Comparison of ENCODE assay signal across 19 mouse cellular contexts in genomic region chr4:151415376-151415775, GRCm38 (mm10).
"Had no signal": no experiment of that assay in that cellular context is flagged by ENCODE, and none has a peak within 500 bp of the region (broad histone marks: within the 10 kb centered on the region; RNA-seq: fewer than 3 reads in every experiment).

No protein-coding gene starts in this region.

- H3K27ac ChIP-seq: limb, embryonic 10.5 days; limb, embryonic 13.5 days; lung, embryonic 15.5 days; midbrain, embryonic 10.5 days; neural tube, embryonic 12.5 days; neural tube, embryonic 15.5 days; stomach, embryonic 15.5 days had no signal

- H3K9me3 ChIP-seq: limb, embryonic 10.5 days; limb, embryonic 13.5 days; lung, embryonic 15.5 days; midbrain, embryonic 10.5 days; neural tube, embryonic 12.5 days; neural tube, embryonic 15.5 days; stomach, embryonic 15.5 days had no signal

- H3K27me3 ChIP-seq: lung, embryonic 15.5 days; megakaryocyte, embryonic 14.5 days; neural tube, embryonic 12.5 days; neural tube, embryonic 15.5 days; stomach, embryonic 15.5 days had no signal

- H3K4me3 ChIP-seq: limb, embryonic 10.5 days; limb, embryonic 13.5 days; lung, embryonic 15.5 days; megakaryocyte, embryonic 14.5 days; midbrain, embryonic 10.5 days; neural tube, embryonic 12.5 days; neural tube, embryonic 15.5 days; stomach, embryonic 15.5 days had no signal

- H3K4me2 ChIP-seq: limb, embryonic 13.5 days; lung, embryonic 15.5 days; neural tube, embryonic 12.5 days; neural tube, embryonic 15.5 days; stomach, embryonic 15.5 days had no signal

- H3K36me3 ChIP-seq: limb, embryonic 10.5 days; limb, embryonic 13.5 days; lung, embryonic 15.5 days; midbrain, embryonic 10.5 days; neural tube, embryonic 12.5 days; neural tube, embryonic 15.5 days; stomach, embryonic 15.5 days had no signal

- DNase-seq: kidney, adult 18-20 months; kidney, postnatal 14 days; kidney, postnatal 4 days; lung, adult 18-20 months; lung, postnatal 10 days; lung, postnatal 36 days; midbrain, embryonic 14.5 days; retina, postnatal 1 day; right cerebral cortex, postnatal 25 days; spleen, adult 18-20 months; thymus, postnatal 25 days had no signal

- H3K9ac ChIP-seq: limb, embryonic 13.5 days; lung, embryonic 15.5 days; neural tube, embryonic 12.5 days; neural tube, embryonic 15.5 days; stomach, embryonic 15.5 days had no signal

- H3K4me1 ChIP-seq: lung, embryonic 15.5 days; megakaryocyte, embryonic 14.5 days had no signal
